Mouse (Mus musculus) thymus, adult 2 months (tissue): Measurements from ENCODE around the gene Slc5a4a.

ENCODE experiments used
- CTCF ChIP-seq: fragments of 200-500 bp; IDR thresholded peaks from 2 replicates; pipeline ENCODE4 v1.5.1; 2012; ENCODE audit warnings: mild to moderate bottlenecking, control low read depth, low read length, moderate library complexity, borderline replicate concordance; ENCODE audit not compliant: control insufficient read depth, poor library complexity, insufficient read depth; ENCODE audit errors: extremely low read depth
- POLR2A ChIP-seq: fragments of 200-500 bp; IDR thresholded peaks from 2 replicates; pipeline ENCODE4 v1.6.1; 2012; ENCODE audit warnings: mild to moderate bottlenecking, low read length, control low read depth, moderate library complexity; ENCODE audit not compliant: control insufficient read depth, poor library complexity, insufficient read depth; ENCODE audit errors: extremely low read depth

DNA sequence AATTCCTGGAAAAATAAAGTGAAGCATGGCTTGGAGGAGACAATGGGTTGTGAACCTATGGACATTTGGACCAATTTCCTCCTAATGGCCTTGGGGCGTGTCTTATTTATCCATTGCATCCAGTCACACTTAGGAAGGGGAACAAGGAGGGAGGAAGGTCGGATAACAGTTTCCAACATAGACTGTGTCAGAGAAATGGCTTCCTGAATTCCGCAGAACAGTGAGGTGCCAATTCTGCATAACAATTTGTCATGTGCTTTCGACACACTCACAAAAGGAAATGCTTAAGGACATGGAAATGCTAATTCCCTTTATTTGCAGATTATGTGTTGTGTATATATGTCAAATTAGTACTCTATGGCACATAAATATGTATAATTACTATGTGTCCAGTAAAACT is 38.0 kb downstream of the Slc5a4a start:
- TF ChIP-seq POLR2A = no peak
- no peak for TF ChIP-seq CTCF
